Mouse (Mus musculus) ZHBTc4 (cell line): Measurements from ENCODE around the gene Fem1b.
"Not testable (repeated sequence)": the region's sequence is repeated elsewhere in the genome, so short reads cannot be mapped to it uniquely, and the experiment has no call there.

ENCODE experiments used
- DNase-seq: peaks from one replicate; pipeline ENCODE4 v3.0.0-alpha.2; 2011; ENCODE audit warnings: low read depth, low spot score

The Fem1b gene

GRCm38 (mm10) chr9:62827939-62828652 is 16.4 kb upstream of the Fem1b start:
- DNase-seq: peak; percentile 67

- no peak for DNase-seq
These were observed 14.7 kb upstream of the Fem1b start for GRCm38 (mm10) chr9:62826456-62826855.

- DNase-seq: peak; percentile 80
These were observed 14.2 kb upstream of the Fem1b start for GRCm38 (mm10) chr9:62825791-62826393.

- DNase-seq: peak; percentile 56
These were observed 10.1 kb upstream of the Fem1b start for GRCm38 (mm10) chr9:62821811-62822210.

- DNase-seq: no peak
These were observed 9.1 kb upstream of the Fem1b start for GRCm38 (mm10) chr9:62820829-62821228.

- peak; percentile 67 for DNase-seq
These were observed 8.2 kb upstream of the Fem1b start for GRCm38 (mm10) chr9:62819910-62820309.

GRCm38 (mm10) chr9:62819494-62819893 is 7.8 kb upstream of the Fem1b start:
- DNase-seq: peak; percentile 80

GRCm38 (mm10) chr9:62817828-62818614 is 6.3 kb upstream of the Fem1b start:
- DNase-seq: no peak

GRCm38 (mm10) chr9:62817099-62817571 is 5.4 kb upstream of the Fem1b start:
- no peak for DNase-seq

GRCm38 (mm10) chr9:62816323-62817098 is 4.8 kb upstream of the Fem1b start:
- no peak for DNase-seq

GRCm38 (mm10) chr9:62814751-62815150 is 3.0 kb upstream of the Fem1b start:
- DNase-seq: no peak

- peak; percentile 70 for DNase-seq
These were observed 699 bp upstream of the Fem1b start for GRCm38 (mm10) chr9:62812216-62813049.

- DNase-seq: peak; percentile 56
These were observed 905 bp downstream of the Fem1b start for GRCm38 (mm10) chr9:62810543-62811515.

GRCm38 (mm10) chr9:62810095-62810494 is 1.6 kb downstream of the Fem1b start:
- no peak for DNase-seq

GRCm38 (mm10) chr9:62799218-62799617 is 12.5 kb downstream of the Fem1b start:
- DNase-seq: not testable (repeated sequence)

GRCm38 (mm10) chr9:62789856-62790255 is 21.9 kb downstream of the Fem1b start:
- DNase-seq: no peak

GRCm38 (mm10) chr9:62786721-62787120 is 25.0 kb downstream of the Fem1b start:
- DNase-seq: no peak

- DNase-seq: peak; percentile 70
These were observed 27.5 kb downstream of the Fem1b start for GRCm38 (mm10) chr9:62784233-62784632.

- DNase-seq: peak; percentile 80
These were observed 28.6 kb downstream of the Fem1b start for GRCm38 (mm10) chr9:62782976-62783781.
